Mouse (Mus musculus) stomach, postnatal 0 days (tissue): ENCODE measurements around the gene Rnase11. TPM values are rescaled to one million over a fixed set of nuclear protein-coding genes. Genes with fewer than 3 reads are reported as not detected.

Experiments
- ATAC-seq: fragments of 200-750 bp; cut with Nextera tagmentation; 2 replicates; pipeline ENCODE4 v1.8.0; 2017; ENCODE audit not compliant: low FRiP score, low TSS enrichment
- DNase-seq: peaks from one replicate; pipeline ENCODE4 v3.0.0-alpha.2; 2016; ENCODE audit warnings: low spot score
- H3K27ac ChIP-seq: fragments of 300-500 bp; sonication (generic); replicated peaks from 2 replicates; pipeline ENCODE4 v1.5.1; 2014; ENCODE audit warnings: mild to moderate bottlenecking, control low read depth
- H3K27me3 ChIP-seq: fragments of 300-500 bp; sonication (generic); 2 replicates; pipeline ENCODE4 v1.6.1; 2014; ENCODE audit warnings: low read length; ENCODE audit not compliant: control insufficient read depth, insufficient read depth
- H3K36me3 ChIP-seq: fragments of 300-500 bp; sonication (generic); 2 replicates; pipeline ENCODE4 v1.6.1; 2014; ENCODE audit warnings: low read length, mixed read lengths; ENCODE audit not compliant: control insufficient read depth, insufficient read depth
- H3K4me1 ChIP-seq: fragments of 300-500 bp; sonication (generic); replicated peaks from 2 replicates; pipeline ENCODE4 v1.6.1; 2014; ENCODE audit warnings: antibody characterized with exemption; ENCODE audit not compliant: control insufficient read depth, insufficient read depth
- H3K4me2 ChIP-seq: fragments of 300-500 bp; sonication (generic); replicated peaks from 2 replicates; pipeline ENCODE4 v1.6.1; 2014; ENCODE audit warnings: low read depth, mild to moderate bottlenecking, control low read depth, moderate library complexity
- H3K4me3 ChIP-seq: fragments of 300-500 bp; sonication (generic); 2 replicates; pipeline ENCODE4 v1.5.1; 2014; ENCODE audit warnings: low read depth, low read length, control low read depth
- H3K9ac ChIP-seq: fragments of 300-500 bp; sonication (generic); 2 replicates; pipeline ENCODE4 v1.6.1; 2014; ENCODE audit warnings: mild to moderate bottlenecking, low read length, control low read depth, mixed read lengths
- H3K9me3 ChIP-seq: fragments of 300-500 bp; sonication (generic); 2 replicates; pipeline ENCODE4 v1.6.1; 2016; ENCODE audit warnings: low read length; ENCODE audit not compliant: control insufficient read depth
- CTCF ChIP-seq: IDR thresholded peaks from 2 replicates; pipeline ENCODE4 v1.5.1; 2016; ENCODE audit warnings: antibody characterized with exemption, low read depth, mild to moderate bottlenecking, moderate library complexity
- EP300 ChIP-seq: optimal IDR thresholded peaks from 2 replicates; pipeline ENCODE3; 2016; ENCODE audit warnings: antibody characterized with exemption
- WGBS: fragments of 180-500 bp; shearing (Covaris S2); extraction: QIAGEN DNeasy Blood & Tissue Kit; methylation state at CpG from one replicate; pipeline ENCODE4 v1.1.7; 2014; 5-methylcytosine and 5-hydroxymethylcytosine counted together
- polyA plus RNA-seq: library from polyadenylated mRNA; unstranded; fragments of >200 nt; fragmentation: Nextera tagmentation; extraction: Ambion mirVana; gene quantifications from 2 replicates; pipeline ENCODE4 v1.2.1, GENCODE M21; 2015

The Rnase11 gene
- polyA plus RNA-seq, 1 experiment from 2014 or later = not detected

- H3K4me1 ChIP-seq = 0 out of 2 replicates have a peak, but pooled peaks cover 8% of the 10 kb centered on the region
- no peak overlapping the region for H3K4me3 ChIP-seq
- no peak for DNase-seq
- no peaks in the 10 kb centered on the region for H3K36me3 ChIP-seq
- TF ChIP-seq CTCF (no peak), EP300 (no peak)
- H3K9me3 ChIP-seq = no peaks in the 10 kb centered on the region
- H3K27ac ChIP-seq = peak overlapping the region; percentile 93
- H3K27me3 ChIP-seq = no peaks in the 10 kb centered on the region
- H3K9ac ChIP-seq = no peak overlapping the region
- H3K4me2 ChIP-seq = no peak overlapping the region
- no peak for ATAC-seq
- 48% methylated on average over 4 of the region's 4 CpGs for WGBS
Observed at GRCm38 (mm10) chr14:51008781-51009180, 41.2 kb downstream of the Rnase11 start.

- Histone ChIP-seq H3K4me1 (0 out of 2 replicates have a peak, but pooled peaks cover 8% of the 10 kb centered on the region), H3K9me3 (no peaks in the 10 kb centered on the region), H3K9ac (no peak overlapping the region), H3K36me3 (no peaks in the 10 kb centered on the region), H3K27ac (peak overlapping the region; percentile 93), H3K27me3 (no peaks in the 10 kb centered on the region), H3K4me3 (no peak overlapping the region), H3K4me2 (no peak overlapping the region; the same call in 1 of the 2 replicates)
- peak; percentile 91 for ATAC-seq
- 26% methylated on average over 13 of the region's 13 CpGs for WGBS
- TF ChIP-seq CTCF (no peak), EP300 (peak; percentile 42)
- DNase-seq = peak; percentile 26
Observed at GRCm38 (mm10) chr14:51007914-51008713, 41.8 kb downstream of the Rnase11 start.

GRCm38 (mm10) chr14:51007152-51007801 lies 42.7 kb downstream of the Rnase11 start, which contains the start of gene Rnase10:
Rnase10 (plus strand) TSS chr14:51007751.
- Histone ChIP-seq H3K4me3 (no peak within 1 kb of the TSS), H3K4me2 (no peak within 1 kb of the TSS; the same call in 1 of the 2 replicates), H3K27me3 (no peaks in the 10 kb centered on the region), H3K9ac (no peak within 1 kb of the TSS), H3K4me1 (0 out of 2 replicates have a peak, but pooled peaks cover 8% of the 10 kb centered on the region), H3K27ac (peak within 1 kb of the TSS; percentile 93), H3K36me3 (no peaks in the 10 kb centered on the region), H3K9me3 (no peaks in the 10 kb centered on the region)
- DNase-seq = no peak
- 82% methylated on average over 8 of the region's 8 CpGs for WGBS
- no peak for TF ChIP-seq EP300
- no peak for TF ChIP-seq CTCF
- no peak for ATAC-seq

Other genes starting within 250 kb of the Rnase11 start
- gene Ccnb1ip1, start 242.4 kb downstream of the Rnase11 start, polyA plus RNA-seq = not detected in 2 replicates
- 27.9 and 28.7 TPM in 2 replicates for gene Parp2, start 242.3 kb downstream of the Rnase11 start, polyA plus RNA-seq
- gene Tep1, start 179.6 kb downstream of the Rnase11 start, polyA plus RNA-seq = 6.2 and 7.8 TPM in 2 replicates
- 0.31 and 0.33 TPM in 2 replicates for gene Klhl33, start 152.7 kb downstream of the Rnase11 start, polyA plus RNA-seq
- gene Osgep, start 125.3 kb downstream of the Rnase11 start, polyA plus RNA-seq = 69.4 and 71.7 TPM in 2 replicates
- 92.1 and 100.0 TPM in 2 replicates for gene Apex1, start 125.2 kb downstream of the Rnase11 start, polyA plus RNA-seq
- gene Pip4p1, start 119.3 kb downstream of the Rnase11 start, polyA plus RNA-seq = 38.3 and 42.7 TPM in 2 replicates
- 44.7 and 48.6 TPM in 2 replicates for gene Pnp, start 119.1 kb downstream of the Rnase11 start, polyA plus RNA-seq
- gene Gm49342, start 105.6 kb downstream of the Rnase11 start, polyA plus RNA-seq = not detected in 2 replicates
- gene Pnp2, start 94.2 kb downstream of the Rnase11 start, polyA plus RNA-seq = 0.33 and 0.40 TPM in 2 replicates
- gene Rnase10, start 42.4 kb downstream of the Rnase11 start, polyA plus RNA-seq = 0.11 and 0.23 TPM in 2 replicates
- gene Rnase9, start 8.3 kb downstream of the Rnase11 start, polyA plus RNA-seq = not detected in 2 replicates
- 0.52 and 0.57 TPM in 2 replicates for gene Rnase12, start 7.5 kb upstream of the Rnase11 start, polyA plus RNA-seq
- not detected in 2 replicates for gene Olfr750, start 24.3 kb upstream of the Rnase11 start, polyA plus RNA-seq
- 152 and 157 TPM in 2 replicates for gene Rnase4, start 40.9 kb upstream of the Rnase11 start, polyA plus RNA-seq
- gene Ang, start 41.0 kb upstream of the Rnase11 start, polyA plus RNA-seq = 27.7 and 29.5 TPM in 2 replicates
- gene Eddm3b, start 64.3 kb upstream of the Rnase11 start, polyA plus RNA-seq = not detected in 2 replicates
- 1.2 and 1.3 TPM in 2 replicates for gene Rnase6, start 73.7 kb upstream of the Rnase11 start, polyA plus RNA-seq
- 21.1 and 24.2 TPM in 2 replicates for gene Rnase1, start 96.6 kb upstream of the Rnase11 start, polyA plus RNA-seq
- 0.31 and 0.39 TPM in 2 replicates for gene Rnase2b, start 112.1 kb upstream of the Rnase11 start, polyA plus RNA-seq
- gene Ang2, start 149.0 kb upstream of the Rnase11 start, polyA plus RNA-seq = 0.46 and 0.76 TPM in 2 replicates
- gene Ear14, start 153.2 kb upstream of the Rnase11 start, polyA plus RNA-seq = not detected in 2 replicates
- not detected in 2 replicates for gene Rnase2a, start 205.9 kb upstream of the Rnase11 start, polyA plus RNA-seq